Mouse (Mus musculus) bone marrow macrophage, adult 2 months (primary cell): ENCODE data around the gene Tarbp1.

Experiments used
- CTCF ChIP-seq: IDR thresholded peaks from 2 replicates; pipeline ENCODE4 v1.5.1; 2012; ENCODE audit warnings: low read depth, mild to moderate bottlenecking, low read length, moderate library complexity
- POLR2A ChIP-seq: IDR thresholded peaks from 2 replicates; pipeline ENCODE4 v1.6.1; 2012; ENCODE audit warnings: mild to moderate bottlenecking, low read depth, low read length, borderline replicate concordance

DNA sequence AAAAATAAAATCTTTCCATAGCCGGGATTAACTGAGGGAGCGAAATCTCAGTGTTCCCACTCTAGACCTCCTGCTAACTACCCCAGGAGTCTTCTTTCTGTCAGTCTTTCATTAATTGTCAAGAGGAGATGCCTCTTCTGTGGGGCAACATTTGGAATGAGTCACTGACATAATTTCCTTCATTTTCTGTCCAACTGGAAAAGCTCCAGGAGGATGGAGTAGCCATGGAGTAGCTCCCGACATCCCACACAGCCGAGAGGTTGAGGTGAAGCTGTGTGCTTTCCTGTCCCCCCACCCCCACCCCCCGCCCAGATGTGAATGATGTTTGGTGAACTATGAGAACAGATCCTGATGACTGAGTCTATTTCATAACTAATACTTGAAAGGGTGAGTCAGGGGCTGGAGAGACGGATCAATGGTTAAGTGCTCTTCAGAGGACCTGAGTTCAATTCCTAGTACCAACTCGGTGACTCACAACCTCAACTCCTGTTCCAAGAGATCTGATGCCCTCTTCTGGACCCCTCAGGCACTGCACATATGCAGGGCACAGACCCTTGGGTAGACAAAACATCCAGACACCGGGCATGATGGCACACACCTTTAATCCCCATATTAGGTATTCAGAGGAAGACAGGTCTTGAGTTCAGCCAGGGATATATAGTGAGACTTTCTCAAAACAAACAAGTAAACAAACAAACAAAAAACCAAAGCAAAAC lies 34.2 kb upstream of the Tarbp1 start:
- TF ChIP-seq CTCF, result no peak
- no peak for TF ChIP-seq POLR2A
